Mouse (Mus musculus): ENCODE results near the gene Polh. TPM values are rescaled to one million over a fixed set of nuclear protein-coding genes. Genes with fewer than 3 reads are reported as not detected.

Polh gene
- total RNA-seq, 2 experiments from 2014 or later: 4.6 to 17.8 TPM

- peak; percentile 69 for ATAC-seq (replicated peaks; ENCODE audit: low FRiP score, poor library complexity, severe bottlenecking)
Measured at GRCm38 (mm10) chr17:46170538-46170937, 31.9 kb downstream of the Polh start.

GRCm38 (mm10) chr17:46168768-46169167, 33.7 kb downstream of the Polh start:
- ATAC-seq (replicated peaks; ENCODE audit: low FRiP score, poor library complexity, severe bottlenecking): no peak

GRCm38 (mm10) chr17:46168318-46168717, 34.1 kb downstream of the Polh start:
- peak; percentile 51 for ATAC-seq (replicated peaks; ENCODE audit: low FRiP score, poor library complexity, severe bottlenecking)

GRCm38 (mm10) chr17:46167014-46167413, 35.4 kb downstream of the Polh start:
- ATAC-seq (replicated peaks; ENCODE audit: low FRiP score, poor library complexity, severe bottlenecking): no peak

GRCm38 (mm10) chr17:46166270-46166669, 36.2 kb downstream of the Polh start:
- no peak for ATAC-seq (replicated peaks; ENCODE audit: low FRiP score, poor library complexity, severe bottlenecking)

- ATAC-seq (replicated peaks; ENCODE audit: low FRiP score, poor library complexity, severe bottlenecking): no peak
Measured at GRCm38 (mm10) chr17:46165460-46165859, 37.0 kb downstream of the Polh start.

GRCm38 (mm10) chr17:46164791-46165190, 37.7 kb downstream of the Polh start:
- no peak for ATAC-seq (replicated peaks; ENCODE audit: low FRiP score, poor library complexity, severe bottlenecking)

GRCm38 (mm10) chr17:46164301-46164700, 38.1 kb downstream of the Polh start:
- no peak for ATAC-seq (replicated peaks; ENCODE audit: low FRiP score, poor library complexity, severe bottlenecking)

GRCm38 (mm10) chr17:46162951-46163421, 39.5 kb downstream of the Polh start:
- ATAC-seq (replicated peaks; ENCODE audit: low FRiP score, poor library complexity, severe bottlenecking): no peak

- ATAC-seq (replicated peaks; ENCODE audit: low FRiP score, poor library complexity, severe bottlenecking): no peak
Measured at GRCm38 (mm10) chr17:46162551-46162950, 39.9 kb downstream of the Polh start.

- no peak for ATAC-seq (replicated peaks; ENCODE audit: low FRiP score, poor library complexity, severe bottlenecking)
Measured at GRCm38 (mm10) chr17:46161710-46162109, 40.7 kb downstream of the Polh start.

GRCm38 (mm10) chr17:46161179-46161578, 41.3 kb downstream of the Polh start:
- ATAC-seq (replicated peaks; ENCODE audit: low FRiP score, poor library complexity, severe bottlenecking): no peak

- ATAC-seq (replicated peaks; ENCODE audit: low FRiP score, poor library complexity, severe bottlenecking): peak; percentile 71
Measured at GRCm38 (mm10) chr17:46160686-46161085, 41.8 kb downstream of the Polh start, which contains the start of gene Gtpbp2. TSS of gene Gtpbp2 (plus strand) at chr17:46161032.

GRCm38 (mm10) chr17:46160090-46160662, 42.3 kb downstream of the Polh start:
- peak; percentile 65 for ATAC-seq (replicated peaks; ENCODE audit: low FRiP score, poor library complexity, severe bottlenecking)

GRCm38 (mm10) chr17:46159236-46159635, 43.2 kb downstream of the Polh start:
- peak; percentile 65 for ATAC-seq (replicated peaks; ENCODE audit: low FRiP score, poor library complexity, severe bottlenecking)

GRCm38 (mm10) chr17:46157131-46157530, 45.3 kb downstream of the Polh start:
- ATAC-seq (replicated peaks; ENCODE audit: low FRiP score, poor library complexity, severe bottlenecking): no peak

- peak; percentile 52 for ATAC-seq (replicated peaks; ENCODE audit: low FRiP score, poor library complexity, severe bottlenecking)
Measured at GRCm38 (mm10) chr17:46156680-46157079, 45.8 kb downstream of the Polh start.

GRCm38 (mm10) chr17:46154336-46154735, 48.1 kb downstream of the Polh start:
- ATAC-seq (replicated peaks; ENCODE audit: low FRiP score, poor library complexity, severe bottlenecking): no peak

GRCm38 (mm10) chr17:46152847-46153782, 49.3 kb downstream of the Polh start, which contains the start of gene Mad2l1bp:
TSS of gene Mad2l1bp (minus strand) at chr17:46153553.
- ATAC-seq (replicated peaks; ENCODE audit: low FRiP score, poor library complexity, severe bottlenecking): peak; percentile 88

- peak; percentile 82 for ATAC-seq (replicated peaks; ENCODE audit: low FRiP score, poor library complexity, severe bottlenecking)
Measured at GRCm38 (mm10) chr17:46143578-46144423, 58.6 kb downstream of the Polh start, which contains the start of gene Rsph9. TSS of gene Rsph9 (minus strand) at chr17:46144216.
